Mouse (Mus musculus): Measurements from ENCODE around the gene Tex12. TPM values are rescaled to one million over a fixed set of nuclear protein-coding genes. Genes with fewer than 3 reads are reported as not detected.

The Tex12 gene
- total RNA-seq, 2 experiments from 2014 or later: not detected

GRCm38 (mm10) chr9:50522574-50522973, 38.6 kb downstream of the Tex12 start:
- no peak for ATAC-seq (replicated peaks; ENCODE audit: low FRiP score, poor library complexity, severe bottlenecking)

- ATAC-seq (replicated peaks; ENCODE audit: low FRiP score, poor library complexity, severe bottlenecking): no peak
These were observed 39.6 kb downstream of the Tex12 start for GRCm38 (mm10) chr9:50521562-50521961.

GRCm38 (mm10) chr9:50520748-50521147, 40.4 kb downstream of the Tex12 start:
- ATAC-seq (replicated peaks; ENCODE audit: low FRiP score, poor library complexity, severe bottlenecking): no peak

GRCm38 (mm10) chr9:50518781-50519180, 42.3 kb downstream of the Tex12 start:
- ATAC-seq (replicated peaks; ENCODE audit: low FRiP score, poor library complexity, severe bottlenecking): no peak

GRCm38 (mm10) chr9:50515462-50515861, 45.7 kb downstream of the Tex12 start:
- no peak for ATAC-seq (replicated peaks; ENCODE audit: low FRiP score, poor library complexity, severe bottlenecking)

GRCm38 (mm10) chr9:50507570-50507969, 53.6 kb downstream of the Tex12 start:
- ATAC-seq (replicated peaks; ENCODE audit: low FRiP score, poor library complexity, severe bottlenecking): no peak

Other genes starting within 250 kb of the Tex12 start
- gene Rpl10-ps3, start 216.4 kb downstream of the Tex12 start, total RNA-seq (2015; ENCODE audit: low replicate concordance): 298 and 373 TPM in 2 replicates
- gene Rpl10-ps3, start 216.4 kb downstream of the Tex12 start, total RNA-seq (2017; ENCODE audit: low replicate concordance): 23.1 and 103 TPM in 2 replicates
- not detected in 2 replicates for gene Plet1, start 66.8 kb downstream of the Tex12 start, total RNA-seq (2015; ENCODE audit: low replicate concordance)
- gene Plet1, start 66.8 kb downstream of the Tex12 start, total RNA-seq (2017; ENCODE audit: low replicate concordance): not detected in 2 replicates
- gene Pts, start 32.6 kb downstream of the Tex12 start, total RNA-seq (2015; ENCODE audit: low replicate concordance): 37.3 and 40.0 TPM in 2 replicates
- gene Pts, start 32.6 kb downstream of the Tex12 start, total RNA-seq (2017; ENCODE audit: low replicate concordance): 3.7 and 17.7 TPM in 2 replicates
- gene Il18, start 6.5 kb downstream of the Tex12 start, total RNA-seq (2015; ENCODE audit: low replicate concordance): 10.8 and 13.8 TPM in 2 replicates
- gene Il18, start 6.5 kb downstream of the Tex12 start, total RNA-seq (2017; ENCODE audit: low replicate concordance): 1.1 and 11.3 TPM in 2 replicates
- not detected in 2 replicates for gene Bco2, start 6.1 kb downstream of the Tex12 start, total RNA-seq (2015; ENCODE audit: low replicate concordance)
- not detected in 2 replicates for gene Bco2, start 6.1 kb downstream of the Tex12 start, total RNA-seq (2017; ENCODE audit: low replicate concordance)
- 79.6 and 82.2 TPM in 2 replicates for gene Sdhd, start 42.5 kb upstream of the Tex12 start, total RNA-seq (2015; ENCODE audit: low replicate concordance)
- gene Sdhd, start 42.5 kb upstream of the Tex12 start, total RNA-seq (2017; ENCODE audit: low replicate concordance): 43.1 and 59.0 TPM in 2 replicates
- gene Timm8b, start 42.6 kb upstream of the Tex12 start, total RNA-seq (2015; ENCODE audit: low replicate concordance): 29.6 and 98.1 TPM in 2 replicates
- gene Timm8b, start 42.6 kb upstream of the Tex12 start, total RNA-seq (2017; ENCODE audit: low replicate concordance): 22.5 and 77.4 TPM in 2 replicates
- gene Pih1d2, start 56.0 kb upstream of the Tex12 start, total RNA-seq (2015; ENCODE audit: low replicate concordance): not detected in 2 replicates
- gene Pih1d2, start 56.0 kb upstream of the Tex12 start, total RNA-seq (2017; ENCODE audit: low replicate concordance): 0.64 TPM in 1 of 2 replicates, not detected in the other
- 11.3 and 16.9 TPM in 2 replicates for gene Nkapd1, start 56.1 kb upstream of the Tex12 start, total RNA-seq (2015; ENCODE audit: low replicate concordance)
- gene Nkapd1, start 56.1 kb upstream of the Tex12 start, total RNA-seq (2017; ENCODE audit: low replicate concordance): 7.2 and 11.9 TPM in 2 replicates
- 8.0 and 12.3 TPM in 2 replicates for gene Dlat, start 98.5 kb upstream of the Tex12 start, total RNA-seq (2015; ENCODE audit: low replicate concordance)
- gene Dlat, start 98.5 kb upstream of the Tex12 start, total RNA-seq (2017; ENCODE audit: low replicate concordance): 6.9 and 15.3 TPM in 2 replicates
- gene Dixdc1, start 178.2 kb upstream of the Tex12 start, total RNA-seq (2015; ENCODE audit: low replicate concordance): not detected in 2 replicates
- not detected in 2 replicates for gene Dixdc1, start 178.2 kb upstream of the Tex12 start, total RNA-seq (2017; ENCODE audit: low replicate concordance)
- gene 2310030G06Rik, start 185.2 kb upstream of the Tex12 start, total RNA-seq (2015; ENCODE audit: low replicate concordance): not detected in 2 replicates
- gene 2310030G06Rik, start 185.2 kb upstream of the Tex12 start, total RNA-seq (2017; ENCODE audit: low replicate concordance): not detected in 2 replicates
- not detected in 2 replicates for gene Cryab, start 190.0 kb upstream of the Tex12 start, total RNA-seq (2015; ENCODE audit: low replicate concordance)
- gene Cryab, start 190.0 kb upstream of the Tex12 start, total RNA-seq (2017; ENCODE audit: low replicate concordance): not detected in 2 replicates
- not detected in 2 replicates for gene Hspb2, start 191.0 kb upstream of the Tex12 start, total RNA-seq (2015; ENCODE audit: low replicate concordance)
- not detected in 2 replicates for gene Hspb2, start 191.0 kb upstream of the Tex12 start, total RNA-seq (2017; ENCODE audit: low replicate concordance)
- 7.9 and 8.0 TPM in 2 replicates for gene Fdxacb1, start 206.9 kb upstream of the Tex12 start, total RNA-seq (2015; ENCODE audit: low replicate concordance)
- gene Fdxacb1, start 206.9 kb upstream of the Tex12 start, total RNA-seq (2017; ENCODE audit: low replicate concordance): 6.8 and 8.2 TPM in 2 replicates
- gene Alg9, start 213.7 kb upstream of the Tex12 start, total RNA-seq (2015; ENCODE audit: low replicate concordance): 16.8 and 45.4 TPM in 2 replicates
- 11.4 and 14.8 TPM in 2 replicates for gene Alg9, start 213.7 kb upstream of the Tex12 start, total RNA-seq (2017; ENCODE audit: low replicate concordance)
- gene 1110032A03Rik, start 214.2 kb upstream of the Tex12 start, total RNA-seq (2015; ENCODE audit: low replicate concordance): 28.1 and 38.2 TPM in 2 replicates
- 15.9 and 21.1 TPM in 2 replicates for gene 1110032A03Rik, start 214.2 kb upstream of the Tex12 start, total RNA-seq (2017; ENCODE audit: low replicate concordance)